Mouse (Mus musculus) myocyte (in vitro differentiated cells): ENCODE measurements around the gene Imp4. TPM values are rescaled to one million over a fixed set of nuclear protein-coding genes. Genes with fewer than 3 reads are reported as not detected.
A peak's percentile ranks its signal among the peaks of the same experiment; 100 is the strongest.

ENCODE experiments used
- H3K27me3 ChIP-seq: one replicate; pipeline ENCODE4 v1.6.1; 2011; ENCODE audit not compliant: control insufficient read depth, insufficient read depth, insufficient read length
- H3K36me3 ChIP-seq: one replicate; pipeline ENCODE4 v1.6.1; 2011; ENCODE audit not compliant: control insufficient read depth, insufficient read depth
- H3K4me2 ChIP-seq: one replicate; pipeline ENCODE4 v1.6.1; 2011; ENCODE audit warnings: low read depth, control low read depth
- H3K4me3 ChIP-seq: one replicate; pipeline ENCODE4 v1.5.1; 2011; ENCODE audit warnings: mild to moderate bottlenecking, control low read depth, moderate library complexity
- H3K79me2 ChIP-seq: one replicate; pipeline ENCODE4 v1.6.1; 2011; ENCODE audit not compliant: control insufficient read depth, insufficient read depth
- H3ac ChIP-seq: one replicate; pipeline ENCODE4 v1.6.1; 2011; ENCODE audit not compliant: control insufficient read depth, insufficient read length
- CEBPB ChIP-seq: IDR thresholded peaks from 2 replicates; pipeline ENCODE4 v1.6.1; 2011; ENCODE audit warnings: mild to moderate bottlenecking, moderate library complexity; ENCODE audit not compliant: poor library complexity, insufficient read depth, severe bottlenecking
- E2F4 ChIP-seq: IDR thresholded peaks from one replicate; pipeline ENCODE4 v1.6.1; 2011; ENCODE audit warnings: mild to moderate bottlenecking, control low read depth, moderate library complexity; ENCODE audit not compliant: insufficient read depth
- MAX ChIP-seq: IDR thresholded peaks from one replicate; pipeline ENCODE4 v1.6.1; 2011; ENCODE audit warnings: low read depth, mild to moderate bottlenecking, control low read depth
- MYOD1 ChIP-seq, 3 experiments: IDR thresholded peaks; one replicate each; pipeline ENCODE4 v1.6.1; 2011; ENCODE audit warnings: control low read depth in 2 of 3, low read depth in 2 of 3, mild to moderate bottlenecking in 2 of 3, moderate library complexity in 1 of 3; ENCODE audit not compliant: insufficient read length in 2 of 3, control insufficient read depth in 1 of 3
- MYOG ChIP-seq, 3 experiments: IDR thresholded peaks; one replicate each; pipeline ENCODE4 v1.6.1; 2011; ENCODE audit warnings: control low read depth in 2 of 3, low read depth in 2 of 3, mild to moderate bottlenecking in 2 of 3; ENCODE audit not compliant: insufficient read length in 2 of 3, control insufficient read depth in 1 of 3, insufficient read depth in 1 of 3
- POLR2A ChIP-seq: IDR thresholded peaks from one replicate; pipeline ENCODE4 v1.6.1; 2011; ENCODE audit warnings: low read depth, mild to moderate bottlenecking, control low read depth, moderate library complexity; ENCODE audit not compliant: insufficient read length
- POLR2AphosphoS2 ChIP-seq: IDR thresholded peaks from one replicate; pipeline ENCODE4 v1.6.1; 2011; ENCODE audit warnings: low read depth, control low read depth; ENCODE audit not compliant: insufficient read length
- REST ChIP-seq: IDR thresholded peaks from one replicate; pipeline ENCODE4 v1.6.1; 2011; ENCODE audit warnings: mild to moderate bottlenecking, control low read depth, moderate library complexity; ENCODE audit not compliant: insufficient read depth, insufficient read length
- SRF ChIP-seq: IDR thresholded peaks from one replicate; pipeline ENCODE4 v1.6.1; 2011; ENCODE audit warnings: low read depth; ENCODE audit not compliant: control insufficient read depth, insufficient read length
- TCF12 ChIP-seq: IDR thresholded peaks from one replicate; pipeline ENCODE4 v1.6.1; 2011; ENCODE audit warnings: mild to moderate bottlenecking, control low read depth; ENCODE audit not compliant: poor library complexity, insufficient read depth, severe bottlenecking
- TCF3 ChIP-seq: IDR thresholded peaks from one replicate; pipeline ENCODE4 v1.6.1; 2011; ENCODE audit warnings: low read depth, control low read depth; ENCODE audit not compliant: insufficient read length
- USF1 ChIP-seq: IDR thresholded peaks from one replicate; pipeline ENCODE4 v1.6.1; 2011; ENCODE audit warnings: low read depth, mild to moderate bottlenecking, control low read depth, moderate library complexity
- polyA plus RNA-seq: library from polyadenylated mRNA; unstranded; fragments of >200 nt; fragmentation: generic; extraction: Trizol; gene quantifications from one replicate; pipeline ENCODE4 v1.2.1, GENCODE M21; 2012; ENCODE audit warnings: missing spikeins

Gene Imp4
- polyA plus RNA-seq, 1 experiment = 40.7 TPM

DNA sequence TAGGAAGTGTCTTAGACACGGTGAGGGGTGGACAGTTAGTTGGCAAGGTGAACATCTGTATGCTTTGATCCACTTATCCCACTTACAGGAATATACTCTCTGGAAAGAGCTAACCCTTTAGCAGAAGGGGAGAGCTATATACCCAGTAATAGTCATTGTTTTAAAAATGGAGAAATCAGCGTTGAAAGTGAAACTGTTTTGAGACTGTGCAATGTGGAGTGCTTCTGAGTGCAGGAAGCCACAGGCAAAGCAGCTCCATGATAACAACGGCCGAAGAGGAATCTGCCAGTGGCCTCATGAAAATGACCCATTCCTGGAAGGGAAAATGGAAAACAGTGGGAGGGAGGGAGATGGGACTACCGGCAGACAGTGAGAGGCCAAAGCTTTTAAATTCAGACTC lies 41.1 kb downstream of the Imp4 start:
- no peaks in the 10 kb centered on the region for H3K36me3 ChIP-seq
- H3K4me3 ChIP-seq = no peak overlapping the region
- TF ChIP-seq CEBPB (no peak), MYOG (IDR thresholded peaks at IDR 0.05; ENCODE audit: control insufficient read depth in 1 of 3, insufficient read depth in 1 of 3, insufficient read length in 2 of 3, low read depth in 2 of 3) (no peak), TCF3 (no peak), REST (no peak), POLR2AphosphoS2 (no peak), TCF12 (no peak), SRF (no peak), MYOD1 (IDR thresholded peaks at IDR 0.05; ENCODE audit: control insufficient read depth in 1 of 3, insufficient read length in 2 of 3, low read depth in 2 of 3) (no peak), MAX (no peak), USF1 (no peak)
- no peaks in the 10 kb centered on the region for H3K79me2 ChIP-seq
- H3K4me2 ChIP-seq = peak overlapping the region; percentile 3
- H3ac ChIP-seq = no peak overlapping the region
- peaks cover 13% of the 10 kb centered on the region for H3K27me3 ChIP-seq

DNA sequence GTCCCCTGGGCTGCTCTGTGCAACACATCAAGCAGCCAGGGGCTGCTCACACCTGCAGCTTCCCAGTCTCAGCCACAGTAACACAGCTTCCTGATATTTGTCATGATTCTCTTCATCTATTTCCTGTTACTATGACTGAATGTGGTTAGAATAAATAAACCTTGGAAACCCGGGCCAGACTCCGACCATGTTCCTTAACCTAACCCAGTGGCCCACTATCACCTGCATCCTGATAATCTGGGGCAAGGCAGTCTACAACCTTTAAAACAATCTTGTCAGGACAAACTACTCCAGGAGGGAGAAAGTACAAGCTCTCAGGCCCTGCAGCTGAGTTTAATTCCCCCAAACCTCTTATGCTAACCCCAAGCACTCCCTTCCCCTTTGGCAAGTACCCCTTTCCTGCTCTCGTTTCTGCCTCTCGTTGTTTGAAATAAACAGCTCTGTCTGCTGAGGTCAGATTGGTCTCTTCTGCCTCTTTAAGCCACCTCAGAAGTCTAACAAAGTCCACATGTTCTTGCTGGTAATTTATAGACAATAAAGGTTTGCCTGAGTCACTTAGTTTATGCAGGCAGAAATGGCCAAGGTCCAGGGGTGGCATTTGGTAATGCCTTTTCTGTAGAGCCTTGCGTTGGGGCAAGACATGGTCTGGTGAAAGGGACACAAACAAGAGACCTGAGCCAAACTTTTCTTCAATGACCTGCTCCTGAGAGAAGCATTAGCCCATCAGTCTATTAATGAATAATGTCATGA lies 42.4 kb downstream of the Imp4 start:
- Histone ChIP-seq H3K36me3 (no peaks in the 10 kb centered on the region), H3K4me3 (no peak overlapping the region), H3K79me2 (no peaks in the 10 kb centered on the region), H3K4me2 (no peak overlapping the region), H3K27me3 (peaks cover 13% of the 10 kb centered on the region), H3ac (no peak overlapping the region)
- TF ChIP-seq POLR2AphosphoS2 = no peak
- TF ChIP-seq TCF3 = no peak
- TF ChIP-seq POLR2A = no peak

DNA sequence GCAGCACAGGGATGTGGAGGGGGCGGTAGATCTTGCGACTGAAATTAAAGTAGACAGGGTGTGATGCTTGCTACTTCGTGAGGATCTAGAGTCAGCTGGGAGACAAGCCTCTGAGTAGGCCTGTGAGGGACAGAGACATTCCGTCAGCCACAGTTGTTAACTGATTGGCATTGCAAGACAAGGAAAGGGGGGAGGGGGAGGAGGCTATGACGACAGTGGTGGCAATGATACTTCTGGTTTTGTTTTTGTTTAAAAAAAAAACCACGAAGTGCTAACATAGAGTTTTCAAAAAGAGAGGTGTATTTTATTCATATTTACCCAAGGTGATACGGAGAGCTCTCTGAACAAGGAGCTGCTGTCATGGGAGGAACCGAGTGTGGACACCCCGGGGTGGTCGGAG lies 44.8 kb downstream of the Imp4 start:
- Histone ChIP-seq H3K79me2 (no peaks in the 10 kb centered on the region), H3K36me3 (no peaks in the 10 kb centered on the region), H3K4me3 (no peak overlapping the region), H3K4me2 (peak overlapping the region; percentile 13), H3K27me3 (peaks cover 5% of the 10 kb centered on the region), H3ac (no peak overlapping the region)
- TF ChIP-seq SRF (no peak), E2F4 (no peak), MYOD1 (IDR thresholded peaks at IDR 0.05; ENCODE audit: control insufficient read depth in 1 of 3, insufficient read length in 2 of 3, low read depth in 2 of 3) (no peak), TCF12 (no peak), MAX (no peak)

DNA sequence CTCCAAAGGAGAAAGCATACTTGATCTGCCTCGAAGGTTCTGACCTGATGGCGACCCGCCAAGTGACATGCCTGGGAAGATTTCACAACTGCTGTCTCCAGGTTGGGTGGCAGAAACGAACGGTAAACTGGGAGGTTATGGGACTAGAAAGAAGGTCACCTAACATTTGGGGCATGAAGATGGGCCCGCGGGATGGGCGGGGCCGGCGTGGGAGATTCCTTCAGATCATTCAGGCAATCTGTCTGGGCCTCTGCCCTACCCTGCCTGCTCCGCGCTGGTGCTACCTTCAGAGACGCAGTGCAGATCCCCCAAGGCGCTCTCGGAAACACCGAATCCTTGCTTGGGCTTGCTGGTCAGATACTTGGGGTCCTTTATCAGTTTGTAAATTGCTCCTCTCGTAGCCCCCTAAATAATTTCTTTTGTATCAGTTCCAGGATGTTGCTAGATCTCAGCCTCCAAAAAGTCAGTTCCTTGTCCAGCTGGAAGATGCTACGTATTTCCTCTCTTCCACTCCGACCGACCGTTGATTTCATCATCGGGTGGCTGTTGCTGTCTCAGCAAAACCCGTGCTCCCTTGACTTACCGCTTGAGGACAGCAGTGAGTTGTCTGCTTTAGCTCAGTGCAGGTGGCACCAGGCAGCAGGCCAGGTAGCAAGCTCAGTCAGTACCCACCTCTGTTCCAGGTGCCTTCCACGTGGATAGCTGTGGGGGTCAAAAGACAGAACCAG lies 46.0 kb downstream of the Imp4 start:
- H3K4me2 ChIP-seq = peak overlapping the region; percentile 34
- TF ChIP-seq TCF3 (no peak), SRF (no peak), CEBPB (no peak)
- H3K36me3 ChIP-seq = no peaks in the 10 kb centered on the region
- H3K4me3 ChIP-seq = no peak overlapping the region
- no peaks in the 10 kb centered on the region for H3K27me3 ChIP-seq
- no peak overlapping the region for H3ac ChIP-seq
- no peaks in the 10 kb centered on the region for H3K79me2 ChIP-seq

DNA sequence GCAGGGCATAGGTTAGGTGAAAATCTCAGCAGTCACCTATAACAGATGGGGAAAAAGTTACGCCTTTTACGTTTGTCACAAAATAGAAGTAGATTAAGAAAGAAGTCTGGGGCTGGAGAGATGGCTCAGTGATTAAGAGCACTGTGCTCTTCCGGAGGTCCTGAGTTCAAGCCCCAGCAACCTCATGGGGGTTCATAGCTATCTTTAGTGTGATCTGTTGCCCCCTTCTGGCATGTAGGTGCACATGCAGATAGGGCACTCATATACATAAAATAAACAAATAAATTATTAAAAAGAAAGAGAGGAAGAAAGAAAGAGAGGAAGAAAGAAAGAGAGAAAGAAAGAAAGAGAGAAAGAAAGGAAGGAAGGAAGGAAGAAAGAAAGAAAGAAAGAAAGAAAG lies 47.7 kb downstream of the Imp4 start:
- no peak overlapping the region for H3ac ChIP-seq
- no peak overlapping the region for H3K4me2 ChIP-seq
- H3K27me3 ChIP-seq = no peaks in the 10 kb centered on the region
- no peaks in the 10 kb centered on the region for H3K36me3 ChIP-seq
- TF ChIP-seq MYOG (IDR thresholded peaks at IDR 0.05; ENCODE audit: control insufficient read depth in 1 of 3, insufficient read depth in 1 of 3, insufficient read length in 2 of 3, low read depth in 2 of 3) (no peak), POLR2AphosphoS2 (no peak), MYOD1 (IDR thresholded peaks at IDR 0.05; ENCODE audit: control insufficient read depth in 1 of 3, insufficient read length in 2 of 3, low read depth in 2 of 3) (no peak), E2F4 (no peak), TCF3 (no peak), POLR2A (no peak), USF1 (no peak), MAX (no peak), TCF12 (no peak), REST (no peak), CEBPB (no peak), SRF (no peak)
- H3K4me3 ChIP-seq = no peak overlapping the region
- H3K79me2 ChIP-seq = no peaks in the 10 kb centered on the region
